Comparison of ENCODE assay signal across 11 mouse cellular contexts in the genomic region with DNA sequence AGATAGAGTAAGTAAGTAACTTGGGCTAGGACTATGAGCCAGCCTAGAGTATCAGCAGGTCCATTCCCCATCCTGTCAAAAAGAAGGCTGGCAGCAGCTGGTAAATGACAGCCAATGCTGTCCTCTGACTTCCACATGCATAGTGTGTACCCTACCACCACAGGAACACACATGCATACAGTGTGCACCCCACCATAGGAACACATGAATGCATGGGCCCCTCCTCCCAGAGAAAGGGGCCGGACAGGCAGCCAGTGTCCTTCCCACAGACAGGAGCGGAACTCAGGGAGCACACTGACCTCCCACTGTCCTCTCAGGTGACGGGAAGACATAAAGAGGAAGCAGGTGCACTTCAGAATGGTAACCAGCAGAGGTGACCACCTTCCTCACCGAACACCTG.
DNase-seq lines count a peak whose midpoint lies in the region; ATAC-seq and TF ChIP-seq lines count a peak whose summit lies in the region.
"Had no signal": no experiment of that assay in that cellular context is flagged by ENCODE, and none has a peak within 500 bp of the region (broad histone marks: within the 10 kb centered on the region; RNA-seq: fewer than 3 reads in every experiment).

No protein-coding gene starts in this region.

- no peak for TF ChIP-seq POLR2A in small intestine, adult 2 months (IDR thresholded peaks at IDR 0.05; ENCODE audit: low read depth, low read length)

- 69% methylated on average over 4 of the region's 4 CpGs for WGBS in hindbrain, embryonic 13.5 days
- WGBS in hindbrain, embryonic 12.5 days, result 81% methylated on average over 4 of the region's 4 CpGs
- WGBS in kidney, postnatal 0 days, result 48% methylated on average over 4 of the region's 4 CpGs
- WGBS in small intestine, adult 2 months, result 38% methylated on average over 4 of the region's 4 CpGs

- H3K9ac ChIP-seq in hindbrain, embryonic 13.5 days, result no peak overlapping the region
- no peak overlapping the region for H3K9ac ChIP-seq in hindbrain, embryonic 12.5 days
- no peak overlapping the region for H3K9ac ChIP-seq in kidney, postnatal 0 days (ENCODE audit: low read depth, low read length)
- H3K9ac ChIP-seq: forebrain, embryonic 12.5 days had no signal

- peak; percentile 21; the same call in 1 of the 2 replicates for ATAC-seq in hindbrain, embryonic 13.5 days (ENCODE audit: low FRiP score)
- ATAC-seq in hindbrain, embryonic 12.5 days (ENCODE audit: low FRiP score), result no peak; the same call in 1 of the 2 replicates
- ATAC-seq in megakaryocyte, adult 5-6 weeks (ENCODE audit: poor library complexity, severe bottlenecking), result no peak
- ATAC-seq in kidney, postnatal 0 days (replicated peaks; ENCODE audit: low FRiP score, low read depth), result peak; percentile 52

- H3K4me1 ChIP-seq in hindbrain, embryonic 13.5 days (replicated peaks), result peaks cover 43% of the 10 kb centered on the region
- H3K4me1 ChIP-seq in hindbrain, embryonic 12.5 days, result peaks cover 17% of the 10 kb centered on the region
- H3K4me1 ChIP-seq in megakaryocyte, embryonic 14.5 days, result peaks cover 30% of the 10 kb centered on the region
- peaks cover 31% of the 10 kb centered on the region for H3K4me1 ChIP-seq in kidney, postnatal 0 days (replicated peaks; ENCODE audit: insufficient read depth, low read length)
- peaks cover 17% of the 10 kb centered on the region for H3K4me1 ChIP-seq in small intestine, adult 2 months (ENCODE audit: control insufficient read depth, insufficient read depth, insufficient read length, low read length)

- H3K4me3 ChIP-seq in hindbrain, embryonic 13.5 days, result no peak overlapping the region
- no peak overlapping the region for H3K4me3 ChIP-seq in hindbrain, embryonic 12.5 days
- peak overlapping the region; percentile 23 for H3K4me3 ChIP-seq in megakaryocyte, embryonic 14.5 days (replicated peaks)
- no peak overlapping the region for H3K4me3 ChIP-seq in kidney, postnatal 0 days (replicated peaks; ENCODE audit: low read depth, low read length)
- no peak overlapping the region for H3K4me3 ChIP-seq in small intestine, adult 2 months (ENCODE audit: low read depth, low read length)
- H3K4me3 ChIP-seq: forebrain, embryonic 12.5 days had no signal

- H3K9me3 ChIP-seq in hindbrain, embryonic 13.5 days, result no peaks in the 10 kb centered on the region
- 0 out of 2 replicates have a peak, but pooled peaks cover 3% of the 10 kb centered on the region for H3K9me3 ChIP-seq in hindbrain, embryonic 12.5 days (replicated peaks)
- H3K9me3 ChIP-seq in megakaryocyte, embryonic 14.5 days, result peaks cover 14% of the 10 kb centered on the region
- no peaks in the 10 kb centered on the region for H3K9me3 ChIP-seq in kidney, postnatal 0 days (replicated peaks; ENCODE audit: low read length)
- H3K9me3 ChIP-seq: forebrain, embryonic 12.5 days had no signal

- H3K27ac ChIP-seq in hindbrain, embryonic 13.5 days, result no peak overlapping the region; the same call in 1 of the 2 replicates
- H3K27ac ChIP-seq in hindbrain, embryonic 12.5 days, result no peak overlapping the region
- peak overlapping the region; percentile 83 for H3K27ac ChIP-seq in kidney, postnatal 0 days
- peak overlapping the region; percentile 28 for H3K27ac ChIP-seq in small intestine, adult 2 months (ENCODE audit: insufficient read depth, low read depth, low read length)
- H3K27ac ChIP-seq: forebrain, embryonic 12.5 days had no signal

- H3K36me3 ChIP-seq in hindbrain, embryonic 13.5 days, result no peaks in the 10 kb centered on the region
- no peaks in the 10 kb centered on the region for H3K36me3 ChIP-seq in hindbrain, embryonic 12.5 days
- no peaks in the 10 kb centered on the region for H3K36me3 ChIP-seq in megakaryocyte, embryonic 14.5 days (replicated peaks; ENCODE audit: low read length)
- H3K36me3 ChIP-seq in kidney, postnatal 0 days (ENCODE audit: insufficient read depth, low read length), result no peaks in the 10 kb centered on the region
- H3K36me3 ChIP-seq in small intestine, adult 2 months (ENCODE audit: control insufficient read depth, insufficient read depth, low read length), result no peaks in the 10 kb centered on the region
- H3K36me3 ChIP-seq: forebrain, embryonic 12.5 days had no signal

- no peak for TF ChIP-seq CTCF in kidney, postnatal 0 days (IDR thresholded peaks at IDR 0.05; ENCODE audit: low read depth)
- TF ChIP-seq CTCF in small intestine, adult 2 months (IDR thresholded peaks at IDR 0.05; ENCODE audit: extremely low read depth, insufficient read length, insufficient replicate concordance, low read depth, low read length), result no peak

- DNase-seq in kidney, postnatal 0 days (ENCODE audit: low spot score), result no peak
- no peak for DNase-seq in gastrocnemius, postnatal 4 days (ENCODE audit: low spot score in 2 of 2)
- DNase-seq in urinary bladder, adult 18-20 months (ENCODE audit: low spot score in 2 of 2), result no peak
- DNase-seq: adrenal gland, postnatal 14 days; cerebellum, adult 11 months had no signal

- no peak overlapping the region for H3K4me2 ChIP-seq in hindbrain, embryonic 13.5 days
- H3K4me2 ChIP-seq in hindbrain, embryonic 12.5 days (replicated peaks), result no peak overlapping the region
- 0 out of 2 replicates have a peak overlapping the region, but pooled peaks have one; percentile 11 for H3K4me2 ChIP-seq in kidney, postnatal 0 days (ENCODE audit: low read length)
- H3K4me2 ChIP-seq: forebrain, embryonic 12.5 days had no signal

- H3K27me3 ChIP-seq in hindbrain, embryonic 13.5 days, result no peaks in the 10 kb centered on the region
- H3K27me3 ChIP-seq in hindbrain, embryonic 12.5 days, result no peaks in the 10 kb centered on the region
- H3K27me3 ChIP-seq in megakaryocyte, embryonic 14.5 days (replicated peaks), result no peaks in the 10 kb centered on the region
- H3K27me3 ChIP-seq in kidney, postnatal 0 days (ENCODE audit: insufficient read depth, low read length), result no peaks in the 10 kb centered on the region
- H3K27me3 ChIP-seq in small intestine, adult 2 months (ENCODE audit: control insufficient read depth, insufficient read depth, low read length), result no peaks in the 10 kb centered on the region
- H3K27me3 ChIP-seq: forebrain, embryonic 12.5 days had no signal

Comparison
In these comparisons a context has a peak if more than half of its experiments do, and no peak if none do; other contexts are left out.
1. ATAC-seq: peak in hindbrain, embryonic 13.5 days (single experiment) and kidney, postnatal 0 days (single experiment); none in hindbrain, embryonic 12.5 days (single experiment) and megakaryocyte, adult 5-6 weeks (single experiment).
2. H3K27ac ChIP-seq: peak in kidney, postnatal 0 days (single experiment) and small intestine, adult 2 months (single experiment); none in hindbrain, embryonic 13.5 days (single experiment) and hindbrain, embryonic 12.5 days (single experiment).